Comparison of ENCODE assay signal across 13 mouse cellular contexts in genomic region chr2:146745012-146745682, GRCm38 (mm10).
DNase-seq lines count a peak whose midpoint lies in the region; ATAC-seq and TF ChIP-seq lines count a peak whose summit lies in the region.
"Had no signal": no experiment of that assay in that cellular context is flagged by ENCODE, and none has a peak within 500 bp of the region (broad histone marks: within the 10 kb centered on the region; RNA-seq: fewer than 3 reads in every experiment).

No protein-coding gene starts in this region.

- H3K27me3 ChIP-seq in forebrain, embryonic 11.5 days (ENCODE audit: control insufficient read depth, insufficient read depth, low read length), result peaks cover 2% of the 10 kb centered on the region; the same call in 1 of the 2 replicates
- H3K27me3 ChIP-seq in hindbrain, embryonic 13.5 days, result 0 out of 2 replicates have a peak, but pooled peaks cover 11% of the 10 kb centered on the region
- H3K27me3 ChIP-seq in midbrain, embryonic 16.5 days (ENCODE audit: control insufficient read depth, insufficient read depth, low read depth, low read length), result no peaks in the 10 kb centered on the region

- H3K4me3 ChIP-seq in layer of hippocampus, adult 2 months, result peak overlapping the region; percentile 51
- H3K4me3 ChIP-seq in forebrain, embryonic 11.5 days (ENCODE audit: low read depth, low read length), result no peak overlapping the region; the same call in 1 of the 2 replicates
- peak overlapping the region; percentile 31 for H3K4me3 ChIP-seq in hindbrain, embryonic 13.5 days
- H3K4me3 ChIP-seq in midbrain, embryonic 16.5 days (ENCODE audit: low read depth, low read length), result peak overlapping the region; percentile 32
- H3K4me3 ChIP-seq: limb, embryonic 10.5 days had no signal

- ATAC-seq in forebrain, embryonic 11.5 days (replicated peaks; ENCODE audit: low FRiP score), result no peak; the same call in none of the 2 replicates
- peak; percentile 49 for ATAC-seq in hindbrain, embryonic 13.5 days (ENCODE audit: low FRiP score)
- ATAC-seq in midbrain, embryonic 16.5 days, result peak; percentile 65
- no peak for ATAC-seq in erythroid progenitor cell, adult 5-6 weeks (replicated peaks; ENCODE audit: low FRiP score, poor library complexity, severe bottlenecking)

- H3K4me1 ChIP-seq in forebrain, embryonic 11.5 days (replicated peaks; ENCODE audit: control insufficient read depth, insufficient read depth, low read length), result peaks cover 4% of the 10 kb centered on the region; the same call in 1 of the 2 replicates
- peaks cover 18% of the 10 kb centered on the region for H3K4me1 ChIP-seq in hindbrain, embryonic 13.5 days (replicated peaks)
- H3K4me1 ChIP-seq in midbrain, embryonic 16.5 days (ENCODE audit: control insufficient read depth, insufficient read depth, low read length), result peaks cover 16% of the 10 kb centered on the region
- H3K4me1 ChIP-seq: limb, embryonic 10.5 days had no signal

- no peaks in the 10 kb centered on the region for H3K36me3 ChIP-seq in forebrain, embryonic 11.5 days (ENCODE audit: control insufficient read depth, insufficient read depth, low read length)
- no peaks in the 10 kb centered on the region for H3K36me3 ChIP-seq in hindbrain, embryonic 13.5 days
- H3K36me3 ChIP-seq in midbrain, embryonic 16.5 days (ENCODE audit: control insufficient read depth, insufficient read depth, low read length), result no peaks in the 10 kb centered on the region
- H3K36me3 ChIP-seq: limb, embryonic 10.5 days had no signal

- DNase-seq in layer of hippocampus, adult 2 months (ENCODE audit: low spot score in 2 of 2), result no peak
- no peak for DNase-seq in layer of hippocampus, postnatal 10 days (ENCODE audit: low spot score in 2 of 2)
- no peak for DNase-seq in forebrain, embryonic 11.5 days (ENCODE audit: low spot score)
- no peak for DNase-seq in left cerebral cortex, postnatal 36 days (ENCODE audit: low spot score in 2 of 2)
- DNase-seq in kidney, adult 18-20 months, result no peak
- DNase-seq: gastrocnemius, postnatal 10 days; kidney, postnatal 25 days; lung, adult 2 months; thymus, postnatal 36 days had no signal

- 52% methylated on average over 18 of the region's 18 CpGs for WGBS in forebrain, embryonic 11.5 days
- WGBS in hindbrain, embryonic 13.5 days, result 56% methylated on average over 18 of the region's 18 CpGs
- 20% methylated on average over 18 of the region's 18 CpGs for WGBS in midbrain, embryonic 16.5 days

- H3K9ac ChIP-seq in forebrain, embryonic 11.5 days (ENCODE audit: low read length), result no peak overlapping the region; the same call in 1 of the 2 replicates
- H3K9ac ChIP-seq in hindbrain, embryonic 13.5 days, result peak overlapping the region; percentile 14
- H3K9ac ChIP-seq in midbrain, embryonic 16.5 days (ENCODE audit: low read depth, low read length), result peak overlapping the region; percentile 53

- H3K9me3 ChIP-seq in forebrain, embryonic 11.5 days (ENCODE audit: control insufficient read depth, low read length), result no peaks in the 10 kb centered on the region
- H3K9me3 ChIP-seq in hindbrain, embryonic 13.5 days, result no peaks in the 10 kb centered on the region
- no peaks in the 10 kb centered on the region for H3K9me3 ChIP-seq in midbrain, embryonic 16.5 days (replicated peaks; ENCODE audit: control insufficient read depth, low read length, poor library complexity, severe bottlenecking)
- H3K9me3 ChIP-seq: limb, embryonic 10.5 days had no signal

- TF ChIP-seq CTCF in layer of hippocampus, adult 2 months (conservative IDR thresholded peaks at IDR 0.05), result no peak

- intact Hi-C loops in left cerebral cortex, postnatal 36 days (cut with DNase I), result no loop called here

- H3K27ac ChIP-seq in layer of hippocampus, adult 2 months, result peak overlapping the region; percentile 90
- no peak overlapping the region for H3K27ac ChIP-seq in forebrain, embryonic 11.5 days (ENCODE audit: low read depth, low read length)
- H3K27ac ChIP-seq in hindbrain, embryonic 13.5 days, result peak overlapping the region; percentile 75
- H3K27ac ChIP-seq in midbrain, embryonic 16.5 days (ENCODE audit: low read length), result peak overlapping the region; percentile 85
- H3K27ac ChIP-seq: limb, embryonic 10.5 days had no signal

- H3K4me2 ChIP-seq in forebrain, embryonic 11.5 days (ENCODE audit: low read depth, low read length, severe bottlenecking), result 0 out of 2 replicates have a peak overlapping the region, but pooled peaks have one; percentile 22
- H3K4me2 ChIP-seq in hindbrain, embryonic 13.5 days, result peak overlapping the region; percentile 51
- H3K4me2 ChIP-seq in midbrain, embryonic 16.5 days (ENCODE audit: low read length), result peak overlapping the region; percentile 56

Comparison
In these comparisons a context has a peak if more than half of its experiments do, and no peak if none do; other contexts are left out.
1. ATAC-seq: peak in hindbrain, embryonic 13.5 days (single experiment) and midbrain, embryonic 16.5 days (single experiment); none in forebrain, embryonic 11.5 days (single experiment) and erythroid progenitor cell, adult 5-6 weeks (single experiment).
2. Peak in every context shown above with its lines, with median percentiles within 50 percentile points of each other: H3K4me2 ChIP-seq.